Mouse (Mus musculus): ENCODE results near the gene Eif4e3. TPM values are rescaled to one million over a fixed set of nuclear protein-coding genes. Genes with fewer than 3 reads are reported as not detected.

Gene Eif4e3
- total and polyA plus RNA-seq, 2 experiments from 2014 or later = 15.4 to 18.9 TPM

- no peaks in the 10 kb centered on the region for H3K27me3 ChIP-seq (ENCODE audit: control insufficient read depth, insufficient read depth, low read length)
- no peaks in the 10 kb centered on the region for H3K4me1 ChIP-seq (ENCODE audit: control insufficient read depth, insufficient read depth)
- no peak overlapping the region for H3K27ac ChIP-seq (ENCODE audit: low read depth)
- ATAC-seq (ENCODE audit: insufficient read depth, low read depth) (no peak), DNase-seq (ENCODE audit: low spot score) (no peak)
- no peak overlapping the region for H3K4me3 ChIP-seq (ENCODE audit: low read depth, low read length)
- no peak for TF ChIP-seq EP300 (IDR thresholded peaks at IDR 0.05; ENCODE audit: low read depth)
- no peak for TF ChIP-seq CTCF (IDR thresholded peaks at IDR 0.05; ENCODE audit: low read depth)
- H3K9me3 ChIP-seq (replicated peaks; ENCODE audit: control insufficient read depth, low read length) = no peaks in the 10 kb centered on the region
- no peak overlapping the region for H3K4me2 ChIP-seq (ENCODE audit: low read depth, low read length)
- H3K9ac ChIP-seq (replicated peaks; ENCODE audit: low read depth, low read length) = no peak overlapping the region
- H3K36me3 ChIP-seq (replicated peaks; ENCODE audit: control insufficient read depth, insufficient read depth, low read length) = no peaks in the 10 kb centered on the region
- WGBS = 57% methylated on average over 6 of the region's 6 CpGs
Observed at GRCm38 (mm10) chr6:99577040-99577439, 89.5 kb downstream of the Eif4e3 start.

DNA sequence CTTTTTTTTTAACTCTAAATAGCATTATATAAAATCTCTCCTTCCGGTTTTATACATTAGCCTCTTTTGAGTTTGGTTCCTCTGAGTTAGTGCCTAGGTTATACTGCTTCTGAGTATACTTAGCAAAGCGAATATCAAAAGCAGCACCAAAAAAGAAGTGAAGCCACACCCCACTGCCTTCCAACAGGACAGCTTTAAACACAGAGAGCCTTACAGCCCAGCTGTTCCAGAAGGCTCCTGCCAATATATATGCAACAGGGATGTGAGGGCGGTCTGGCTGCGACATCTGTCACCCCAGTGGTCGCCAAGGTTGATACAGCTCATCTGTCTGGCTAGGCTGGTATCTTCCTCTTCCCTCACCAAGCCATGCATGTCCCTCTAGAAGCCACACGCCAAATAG, 90.9 kb downstream of the Eif4e3 start:
- ATAC-seq (ENCODE audit: insufficient read depth, low read depth) = no peak
- TF ChIP-seq CTCF (IDR thresholded peaks at IDR 0.05; ENCODE audit: low read depth) (no peak), EP300 (IDR thresholded peaks at IDR 0.05; ENCODE audit: low read depth) (no peak)
- DNase-seq (ENCODE audit: low spot score) = no peak
- Histone ChIP-seq H3K9me3 (replicated peaks; ENCODE audit: control insufficient read depth, low read length) (no peaks in the 10 kb centered on the region), H3K36me3 (replicated peaks; ENCODE audit: control insufficient read depth, insufficient read depth, low read length) (no peaks in the 10 kb centered on the region), H3K27ac (ENCODE audit: low read depth) (no peak overlapping the region), H3K27me3 (ENCODE audit: control insufficient read depth, insufficient read depth, low read length) (no peaks in the 10 kb centered on the region), H3K4me2 (ENCODE audit: low read depth, low read length) (no peak overlapping the region), H3K4me3 (ENCODE audit: low read depth, low read length) (no peak overlapping the region), H3K9ac (replicated peaks; ENCODE audit: low read depth, low read length) (no peak overlapping the region), H3K4me1 (ENCODE audit: control insufficient read depth, insufficient read depth) (no peaks in the 10 kb centered on the region)
- 77% methylated on average over 6 of the region's 6 CpGs for WGBS

Other genes starting within 250 kb of the Eif4e3 start
- gene Foxp1, start 144.1 kb downstream of the Eif4e3 start, total RNA-seq (2014; rRNA removed; ENCODE audit: low replicate concordance) = 88.1 and 96.1 TPM in 2 replicates
- 39.5 and 40.7 TPM in 2 replicates for gene Foxp1, start 144.1 kb downstream of the Eif4e3 start, polyA plus RNA-seq (2015; fragmentation: Nextera tagmentation; extraction: Ambion mirVana)
- gene Gm20696, start within 50 bp of the Eif4e3 start, total RNA-seq (2014; rRNA removed; ENCODE audit: low replicate concordance) = 0.31 and 0.95 TPM in 2 replicates
- 1.6 and 2.0 TPM in 2 replicates for gene Gm20696, start within 50 bp of the Eif4e3 start, polyA plus RNA-seq (2015; fragmentation: Nextera tagmentation; extraction: Ambion mirVana)
- 0.34 and 4.5 TPM in 2 replicates for gene Gpr27, start 25.9 kb upstream of the Eif4e3 start, total RNA-seq (2014; rRNA removed; ENCODE audit: low replicate concordance)
- gene Gpr27, start 25.9 kb upstream of the Eif4e3 start, polyA plus RNA-seq (2015; fragmentation: Nextera tagmentation; extraction: Ambion mirVana) = 0.78 and 0.92 TPM in 2 replicates
- gene Prok2, start 59.6 kb upstream of the Eif4e3 start, total RNA-seq (2014; rRNA removed; ENCODE audit: low replicate concordance) = not detected in 2 replicates
- 0.11 TPM in 1 of 2 replicates, not detected in the other for gene Prok2, start 59.6 kb upstream of the Eif4e3 start, polyA plus RNA-seq (2015; fragmentation: Nextera tagmentation; extraction: Ambion mirVana)